Mouse (Mus musculus) liver (tissue): ENCODE measurements around the gene Pnmal2.
A peak's percentile ranks its signal among the peaks of the same experiment; 100 is the strongest.

Experiments
- DNase-seq: peaks from one replicate; pipeline ENCODE4 v3.0.0-alpha.2; 2020; ENCODE audit warnings: mixed read lengths

Pnmal2 gene

GRCm38 (mm10) chr7:16944061-16944807, at the start of gene Pnmal2:
Pnmal2 (plus strand) TSS chr7:16944682.
- DNase-seq, result peak; percentile 77

DNA sequence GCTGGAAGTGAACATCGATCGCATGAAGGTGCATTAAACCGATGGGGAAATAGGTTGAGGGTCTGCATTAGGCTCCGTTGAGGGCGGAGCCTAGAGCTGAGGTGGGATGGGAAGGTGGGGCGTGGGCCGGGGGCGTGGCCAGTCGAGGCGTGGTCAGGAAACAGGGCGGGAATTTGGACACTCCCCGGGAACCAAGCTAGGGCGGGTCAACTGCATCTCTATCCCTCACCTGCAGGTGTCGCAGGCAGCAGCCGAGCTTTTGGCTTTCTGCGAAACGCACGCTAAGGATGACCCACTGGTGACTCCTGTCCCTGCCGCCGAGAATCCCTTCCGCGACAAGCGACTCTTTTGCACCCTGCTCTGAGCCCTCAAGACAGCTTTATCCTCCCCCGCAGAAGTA, 49.5 kb upstream of the Pnmal2 start:
- peak; percentile 76 for DNase-seq

GRCm38 (mm10) chr7:16895511-16895910, 49.0 kb upstream of the Pnmal2 start:
- no peak for DNase-seq

DNA sequence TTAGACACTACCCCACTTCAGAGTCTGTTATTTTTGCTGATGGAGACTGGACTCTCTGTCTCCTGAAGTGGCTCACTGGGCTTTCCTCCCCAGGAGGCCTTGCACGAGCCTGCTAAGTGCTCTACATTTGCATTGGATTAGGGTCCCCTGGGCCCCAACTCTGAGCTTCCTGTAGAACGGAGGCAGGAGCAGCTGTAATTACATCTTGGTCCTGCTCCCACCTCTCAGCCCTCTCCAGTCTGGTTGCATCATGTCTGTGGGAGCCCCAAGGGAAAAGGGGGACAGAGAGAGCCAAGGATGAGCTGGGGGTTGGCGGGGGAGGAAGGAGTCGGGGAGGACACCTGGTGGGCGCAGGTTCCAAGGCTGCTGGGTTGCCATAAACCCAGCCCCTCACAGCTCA, 44.0 kb upstream of the Pnmal2 start:
- DNase-seq, result no peak

DNA sequence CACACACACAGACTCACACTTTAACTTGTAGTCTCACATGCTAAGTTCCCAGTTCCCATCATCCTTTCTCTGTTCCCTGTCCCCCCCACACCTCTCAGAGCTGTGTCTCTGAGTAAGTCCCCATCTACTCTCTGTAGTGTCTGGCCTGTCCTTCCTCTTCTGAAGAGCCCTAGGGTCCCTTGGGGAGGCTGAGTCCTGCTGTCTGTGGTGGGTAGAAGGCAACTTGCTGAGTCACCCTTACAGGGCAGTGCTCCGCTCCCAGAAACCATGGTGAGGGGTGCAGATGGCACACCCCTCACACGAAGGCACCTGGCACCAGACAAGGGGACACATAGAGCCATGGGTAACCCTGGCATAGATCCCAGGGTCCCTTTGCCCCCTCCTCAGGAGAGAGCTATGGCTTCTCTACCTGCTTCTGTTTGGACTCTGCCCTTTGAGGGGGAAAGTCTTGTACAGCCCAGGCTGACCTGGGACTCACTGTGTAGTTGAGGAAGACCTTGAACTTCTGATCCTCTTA, 41.0 kb upstream of the Pnmal2 start:
- DNase-seq, result no peak

DNA sequence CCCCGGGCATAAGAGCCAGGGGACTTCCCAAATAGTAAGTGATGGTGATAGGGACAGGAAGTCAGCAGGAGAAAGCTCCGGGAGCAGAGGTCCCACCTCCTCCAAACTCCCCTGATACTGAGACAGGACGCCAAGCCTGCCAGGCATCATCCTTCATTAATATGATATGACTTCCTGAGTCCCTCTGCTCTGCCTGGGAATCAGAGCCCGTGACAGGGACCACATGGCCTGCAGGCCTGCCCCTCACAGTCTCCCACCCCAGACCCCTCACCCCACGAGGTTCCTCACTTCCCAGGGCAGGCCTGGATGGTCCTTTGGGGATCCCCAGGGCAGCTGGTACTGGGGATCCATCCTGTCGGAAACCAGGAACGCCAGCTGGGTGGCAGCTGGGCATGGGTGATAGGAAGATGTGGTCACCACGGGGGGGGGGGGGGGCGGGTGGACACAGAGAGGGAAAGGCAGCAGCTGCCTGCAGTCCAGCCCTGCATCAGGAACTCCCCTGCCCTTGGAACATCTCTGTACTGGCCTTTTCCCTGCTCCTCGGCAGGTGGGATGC, 40.3 kb upstream of the Pnmal2 start:
- DNase-seq, result no peak

DNA sequence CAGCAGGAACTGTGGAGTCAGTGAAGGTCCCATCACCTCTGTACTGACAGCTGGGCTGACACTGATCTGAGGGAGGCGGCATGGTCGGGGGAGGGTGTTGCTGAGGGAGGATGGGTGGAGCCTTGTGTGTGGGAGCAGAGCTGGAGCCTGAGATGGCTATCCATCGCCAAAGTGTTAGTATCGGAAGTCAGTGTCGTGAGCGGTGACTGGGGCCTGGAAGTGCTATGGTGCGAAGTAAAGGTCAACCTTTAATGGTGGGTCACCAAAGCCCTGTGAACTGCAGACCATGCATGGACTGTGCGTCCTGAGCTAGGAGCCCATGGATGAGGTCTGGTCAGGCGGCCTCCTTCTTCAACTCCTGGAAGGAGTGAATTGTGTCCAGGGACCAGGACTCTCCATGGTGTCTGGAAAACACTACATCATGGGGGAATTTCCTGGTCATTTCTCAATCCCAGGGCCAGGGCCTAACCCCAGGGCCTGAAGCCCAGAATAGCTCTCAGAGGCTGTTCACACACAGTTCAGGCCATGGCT, 38.9 kb upstream of the Pnmal2 start:
- peak; percentile 47 for DNase-seq

GRCm38 (mm10) chr7:16906281-16906680, 38.2 kb upstream of the Pnmal2 start, which contains the start of gene Ptgir:
Ptgir (plus strand) TSS chr7:16906490.
- peak; percentile 48 for DNase-seq

- no peak for DNase-seq
Measured at GRCm38 (mm10) chr7:16906889-16907559, 37.5 kb upstream of the Pnmal2 start.

DNA sequence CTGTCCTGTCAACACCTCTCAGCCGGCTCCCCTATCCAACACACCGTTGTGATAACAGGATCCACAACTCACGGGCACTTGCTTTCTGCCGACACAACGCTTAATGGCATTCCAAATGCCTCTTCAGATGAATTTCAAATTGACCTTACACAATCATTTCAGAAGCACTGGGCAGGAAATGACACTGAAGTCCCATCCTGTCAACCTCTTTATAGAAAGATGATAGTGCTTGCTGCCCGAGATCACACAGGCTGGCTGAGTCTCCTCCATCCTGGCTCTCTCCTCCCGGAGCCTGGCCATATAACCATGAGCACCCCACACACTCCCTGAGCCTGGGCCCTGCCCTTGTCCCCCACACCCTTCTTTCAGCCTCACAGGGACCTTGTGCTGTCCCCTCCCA, 36.6 kb upstream of the Pnmal2 start:
- no peak for DNase-seq

GRCm38 (mm10) chr7:16908367-16908766, 36.1 kb upstream of the Pnmal2 start:
- no peak for DNase-seq

DNA sequence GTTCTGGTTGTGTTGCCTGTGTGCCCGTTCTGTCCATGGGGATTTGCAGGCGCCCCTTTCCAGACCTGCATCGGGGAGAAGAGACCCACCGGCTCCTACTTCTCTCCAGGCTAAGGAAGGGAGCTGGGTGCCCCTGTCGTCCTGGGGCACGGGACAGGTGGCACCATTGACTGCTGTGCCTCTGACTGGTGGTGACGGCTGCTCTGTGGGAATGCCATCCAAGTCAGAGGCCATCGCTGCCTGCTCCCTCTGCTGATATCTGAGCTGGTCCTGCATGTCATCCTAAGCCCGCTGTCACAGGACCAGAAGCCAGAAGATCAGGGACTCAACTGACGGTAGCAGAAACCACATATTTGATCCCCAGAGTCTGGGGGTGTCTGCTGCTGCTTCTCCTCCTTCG, 35.6 kb upstream of the Pnmal2 start:
- no peak for DNase-seq

GRCm38 (mm10) chr7:16909909-16910308, 34.6 kb upstream of the Pnmal2 start:
- DNase-seq, result no peak

GRCm38 (mm10) chr7:16911904-16912303, 32.6 kb upstream of the Pnmal2 start:
- DNase-seq, result no peak

DNA sequence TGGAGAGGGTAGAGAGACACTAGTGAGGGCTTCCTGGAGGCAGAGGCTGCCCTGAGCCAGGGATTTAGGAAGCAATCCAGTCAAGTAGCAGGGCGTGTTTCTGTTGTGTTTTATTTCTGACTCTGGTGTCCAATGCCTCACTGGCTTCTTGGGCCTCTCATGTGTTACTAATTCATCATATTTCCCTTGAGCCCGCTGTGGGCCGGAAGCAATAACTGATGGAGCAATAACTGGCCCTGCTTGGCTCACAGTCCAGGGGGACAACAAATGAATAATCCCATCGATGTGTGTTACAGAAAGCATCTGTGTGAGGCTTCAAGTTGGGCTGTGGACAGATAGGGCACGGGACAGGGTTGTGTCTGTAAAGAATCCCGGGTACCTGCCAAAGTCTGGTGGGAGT, 32.1 kb upstream of the Pnmal2 start:
- DNase-seq, result no peak

DNA sequence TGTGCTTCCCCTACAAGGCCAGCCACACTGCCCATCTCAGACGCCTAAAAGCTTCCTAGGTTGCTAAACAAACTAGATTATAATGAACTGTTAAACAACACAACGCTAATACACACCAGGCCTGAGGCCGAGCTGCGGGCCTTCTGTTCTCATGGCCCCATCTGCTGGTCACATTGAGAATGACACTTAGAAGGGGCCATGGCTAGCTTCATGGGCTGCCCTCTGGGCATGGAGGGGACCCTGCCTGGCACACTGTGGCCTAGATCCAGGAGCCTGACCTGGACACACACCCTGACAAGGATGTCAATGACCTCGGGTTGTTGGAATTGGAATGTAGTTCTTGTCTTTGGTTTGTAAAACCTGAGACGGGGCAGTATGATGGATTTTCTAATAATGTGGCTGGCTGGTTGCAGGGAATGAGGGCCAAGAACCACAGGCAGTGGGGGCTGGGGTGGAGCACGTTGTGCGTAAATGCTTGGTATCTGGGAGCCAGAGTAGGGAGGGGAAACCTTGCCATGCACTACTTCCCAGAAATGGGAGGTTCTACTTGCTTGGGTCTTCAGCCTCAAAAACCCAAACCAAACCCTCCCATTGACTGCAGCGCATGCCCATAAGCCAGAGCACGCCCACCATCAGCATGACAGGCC, 30.6 kb upstream of the Pnmal2 start:
- peak; percentile 64 for DNase-seq

- DNase-seq, result no peak
Measured at GRCm38 (mm10) chr7:16914453-16915343, 29.8 kb upstream of the Pnmal2 start.

DNA sequence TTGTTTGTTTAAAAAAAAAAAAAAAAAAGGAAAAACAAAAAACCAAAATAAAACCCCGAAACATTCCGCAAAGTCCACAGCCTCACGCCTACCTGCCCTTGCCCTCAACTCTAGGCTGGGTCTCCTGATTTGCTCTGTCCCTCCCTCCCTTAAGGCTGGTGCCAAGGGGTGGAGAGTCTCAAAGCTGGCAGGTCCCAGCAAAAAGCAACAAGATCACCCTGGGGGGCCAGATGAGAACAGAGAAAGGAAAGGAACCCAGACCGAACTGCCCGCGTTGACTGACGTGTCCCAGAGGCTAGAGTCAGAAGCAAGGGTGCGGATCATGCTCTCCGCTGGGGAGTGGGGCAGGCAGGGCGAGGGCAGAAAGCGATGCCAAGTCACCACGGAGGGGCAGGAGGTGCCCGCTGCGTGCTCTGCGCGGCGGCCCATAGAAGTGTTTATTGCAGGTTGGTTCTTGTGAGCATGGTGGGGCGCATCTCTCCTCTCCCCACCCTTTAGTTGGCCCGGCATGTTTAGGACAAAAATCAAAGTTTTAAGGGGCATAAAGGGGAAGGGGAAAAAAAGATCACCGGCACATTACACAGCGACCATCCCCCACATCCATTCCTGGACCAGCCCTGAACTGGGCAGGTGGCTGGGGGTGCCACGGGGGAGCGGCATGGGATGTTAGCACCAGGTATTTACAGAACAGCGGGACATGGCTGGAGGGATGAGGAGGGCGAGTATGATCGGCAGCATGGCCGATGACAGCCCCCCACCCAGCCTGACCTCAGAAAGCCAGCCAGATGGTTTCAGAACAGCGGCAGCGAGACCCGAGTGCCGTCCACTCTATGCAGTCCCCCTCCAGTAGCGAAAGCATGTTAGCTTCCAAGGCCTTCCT, 28.8 kb upstream of the Pnmal2 start:
- DNase-seq, result no peak

- no peak for DNase-seq
Measured at GRCm38 (mm10) chr7:16916342-16917265, 27.9 kb upstream of the Pnmal2 start.

GRCm38 (mm10) chr7:16917447-16917846, 27.0 kb upstream of the Pnmal2 start:
- DNase-seq, result no peak
